Mouse (Mus musculus): Measurements from ENCODE around the gene Sfmbt1.

- TF ChIP-seq CTCF (IDR thresholded peaks at IDR 0.05; ENCODE audit: borderline replicate concordance, control insufficient read depth, extremely low read depth, insufficient read depth, low read length, poor library complexity), result no peak
- no peak for TF ChIP-seq POLR2A (IDR thresholded peaks at IDR 0.05; ENCODE audit: control insufficient read depth, extremely low read depth, insufficient read depth, low read length, poor library complexity)
Observed at GRCm38 (mm10) chr14:30671095-30671985, 43.3 kb upstream of the Sfmbt1 start.

Data from thymus, adult 2 months (tissue).